Mouse (Mus musculus) limb, embryonic 13.5 days (tissue): ENCODE measurements around the gene Rragd. TPM values are rescaled to one million over a fixed set of nuclear protein-coding genes. Genes with fewer than 3 reads are reported as not detected.
A peak's percentile ranks its signal among the peaks of the same experiment; 100 is the strongest.

Experiments
- ATAC-seq: fragments of 200-750 bp; cut with Nextera tagmentation; 2 replicates; pipeline ENCODE4 v1.8.0; 2017; ENCODE audit warnings: low read depth, moderate number of reproducible peaks, moderate TSS enrichment; ENCODE audit not compliant: low FRiP score
- H3K27ac ChIP-seq: fragments of 300-500 bp; sonication (generic); 2 replicates; pipeline ENCODE4 v1.5.1; 2015; ENCODE audit warnings: inconsistent platforms, mild to moderate bottlenecking, moderate library complexity
- H3K27me3 ChIP-seq: fragments of 300-500 bp; sonication (generic); 2 replicates; pipeline ENCODE4 v1.6.1; 2015; ENCODE audit warnings: mild to moderate bottlenecking, inconsistent platforms
- H3K36me3 ChIP-seq: fragments of 300-500 bp; sonication (generic); 2 replicates; pipeline ENCODE4 v1.6.1; 2015; ENCODE audit warnings: inconsistent platforms, mild to moderate bottlenecking, moderate library complexity
- H3K4me1 ChIP-seq: fragments of 300-500 bp; sonication (generic); 2 replicates; pipeline ENCODE4 v1.6.1; 2015; ENCODE audit warnings: inconsistent platforms
- H3K4me2 ChIP-seq: fragments of 300-500 bp; sonication (generic); replicated peaks from 2 replicates; pipeline ENCODE4 v1.6.1; 2015; ENCODE audit warnings: inconsistent platforms, mild to moderate bottlenecking, moderate library complexity
- H3K4me3 ChIP-seq: fragments of 300-500 bp; sonication (generic); 2 replicates; pipeline ENCODE4 v1.5.1; 2015; ENCODE audit warnings: moderate library complexity, mild to moderate bottlenecking, inconsistent platforms
- H3K9ac ChIP-seq: fragments of 300-500 bp; sonication (generic); 2 replicates; pipeline ENCODE4 v1.6.1; 2015; ENCODE audit warnings: mild to moderate bottlenecking, inconsistent platforms
- H3K9me3 ChIP-seq: fragments of 300-500 bp; sonication (generic); 2 replicates; pipeline ENCODE4 v1.6.1; 2016; ENCODE audit warnings: inconsistent platforms
- WGBS: fragments of 180-500 bp; shearing (Covaris S2); methylation state at CpG from one replicate; pipeline ENCODE4 v1.1.7; 2015; 5-methylcytosine and 5-hydroxymethylcytosine counted together
- polyA plus RNA-seq: library from polyadenylated mRNA; unstranded; fragments of >200 nt; fragmentation: Nextera tagmentation; extraction: Ambion mirVana; gene quantifications from 2 replicates; pipeline ENCODE4 v1.2.1, GENCODE M21; 2015

The Rragd gene
- polyA plus RNA-seq = 16.9 and 18.4 TPM in 2 replicates

GRCm38 (mm10) chr4:32982716-32983175 is at the start of gene Rragd:
Rragd (plus strand) TSS chr4:32983037.
- peaks cover 13% of the 10 kb centered on the region for H3K27me3 ChIP-seq
- under 1% methylated on average over 17 of the region's 18 CpGs for WGBS
- peak within 1 kb of the TSS; percentile 73 for H3K27ac ChIP-seq
- peaks cover 23% of the 10 kb centered on the region for H3K4me1 ChIP-seq
- peak within 1 kb of the TSS; percentile 63 for H3K4me3 ChIP-seq
- H3K4me2 ChIP-seq = peak within 1 kb of the TSS; percentile 99
- peak within 1 kb of the TSS; percentile 78 for H3K9ac ChIP-seq
- H3K9me3 ChIP-seq = no peaks in the 10 kb centered on the region
- H3K36me3 ChIP-seq = no peaks in the 10 kb centered on the region
- ATAC-seq = peak; percentile 62

GRCm38 (mm10) chr4:32936762-32937341 is 46.0 kb upstream of the Rragd start:
- Histone ChIP-seq H3K27me3 (no peaks in the 10 kb centered on the region), H3K4me1 (peaks cover 9% of the 10 kb centered on the region), H3K9ac (no peak overlapping the region), H3K4me3 (no peak overlapping the region), H3K27ac (no peak overlapping the region), H3K36me3 (no peaks in the 10 kb centered on the region), H3K4me2 (0 out of 2 replicates have a peak overlapping the region, but pooled peaks have one; percentile 28), H3K9me3 (no peaks in the 10 kb centered on the region; the same call in 1 of the 2 replicates)
- WGBS = 46% methylated on average over 9 of the region's 9 CpGs
- no peak; the same call in 1 of the 2 replicates for ATAC-seq

- H3K36me3 ChIP-seq = no peaks in the 10 kb centered on the region
- H3K4me1 ChIP-seq = peaks cover 9% of the 10 kb centered on the region
- no peak overlapping the region for H3K27ac ChIP-seq
- H3K9ac ChIP-seq = no peak overlapping the region
- no peak for ATAC-seq
- no peak overlapping the region for H3K4me2 ChIP-seq
- no peaks in the 10 kb centered on the region for H3K9me3 ChIP-seq
- no peaks in the 10 kb centered on the region for H3K27me3 ChIP-seq
- 40% methylated on average over 4 of the region's 4 CpGs for WGBS
- H3K4me3 ChIP-seq = no peak overlapping the region
Observed at GRCm38 (mm10) chr4:32939521-32939920, 43.3 kb upstream of the Rragd start.

GRCm38 (mm10) chr4:32939964-32940363 is 42.9 kb upstream of the Rragd start:
- 37% methylated on average over 5 of the region's 5 CpGs for WGBS

GRCm38 (mm10) chr4:32940984-32941383 is 41.9 kb upstream of the Rragd start:
- WGBS = 71% methylated on average over 4 of the region's 4 CpGs
- Histone ChIP-seq H3K9me3 (no peaks in the 10 kb centered on the region), H3K4me1 (peaks cover 9% of the 10 kb centered on the region), H3K4me3 (no peak overlapping the region), H3K27ac (no peak overlapping the region), H3K36me3 (no peaks in the 10 kb centered on the region), H3K27me3 (no peaks in the 10 kb centered on the region), H3K4me2 (no peak overlapping the region), H3K9ac (no peak overlapping the region)
- ATAC-seq = no peak

More at GRCm38 (mm10) chr4:32939964-32940363, 42.9 kb upstream of the Rragd start:
- Histone ChIP-seq H3K4me3 (no peak overlapping the region), H3K9me3 (no peaks in the 10 kb centered on the region), H3K27me3 (no peaks in the 10 kb centered on the region), H3K27ac (no peak overlapping the region), H3K36me3 (no peaks in the 10 kb centered on the region), H3K4me1 (peaks cover 9% of the 10 kb centered on the region), H3K9ac (no peak overlapping the region), H3K4me2 (no peak overlapping the region)
- ATAC-seq = no peak

- Histone ChIP-seq H3K4me2 (no peak overlapping the region), H3K9me3 (no peaks in the 10 kb centered on the region), H3K27ac (no peak overlapping the region), H3K9ac (no peak overlapping the region; the same call in 1 of the 2 replicates), H3K4me1 (peaks cover 14% of the 10 kb centered on the region), H3K4me3 (no peak overlapping the region), H3K36me3 (no peaks in the 10 kb centered on the region), H3K27me3 (peaks cover 12% of the 10 kb centered on the region; the same call in 1 of the 2 replicates)
- no peak for ATAC-seq
- WGBS = 29% methylated on average over 4 of the region's 4 CpGs
Observed at GRCm38 (mm10) chr4:32947631-32948030, 35.2 kb upstream of the Rragd start.

GRCm38 (mm10) chr4:32948696-32949095 is 34.1 kb upstream of the Rragd start:
- WGBS = 54% methylated on average over 10 of the region's 10 CpGs
- H3K36me3 ChIP-seq = no peaks in the 10 kb centered on the region
- peaks cover 15% of the 10 kb centered on the region; the same call in 1 of the 2 replicates for H3K27me3 ChIP-seq
- no peak overlapping the region for H3K27ac ChIP-seq
- no peak overlapping the region for H3K4me3 ChIP-seq
- no peak overlapping the region for H3K9ac ChIP-seq
- no peaks in the 10 kb centered on the region for H3K9me3 ChIP-seq
- ATAC-seq = no peak
- peaks cover 15% of the 10 kb centered on the region for H3K4me1 ChIP-seq
- H3K4me2 ChIP-seq = peak overlapping the region; percentile 25; the same call in 1 of the 2 replicates

- Histone ChIP-seq H3K27ac (no peak within 1 kb of the TSS), H3K4me2 (peak within 1 kb of the TSS; percentile 92), H3K4me1 (peaks cover 15% of the 10 kb centered on the region), H3K9me3 (no peaks in the 10 kb centered on the region), H3K4me3 (peak within 1 kb of the TSS; percentile 71), H3K9ac (peak within 1 kb of the TSS; percentile 77), H3K27me3 (peaks cover 15% of the 10 kb centered on the region; the same call in 1 of the 2 replicates), H3K36me3 (no peaks in the 10 kb centered on the region)
- under 1% methylated on average over 59 of the region's 66 CpGs for WGBS
- ATAC-seq = peak; percentile 87
Observed at GRCm38 (mm10) chr4:32950356-32951034, 32.3 kb upstream of the Rragd start, which contains the start of gene Ankrd6. Ankrd6 (minus strand) TSS chr4:32950841.

- peaks cover 15% of the 10 kb centered on the region for H3K4me1 ChIP-seq
- no peaks in the 10 kb centered on the region for H3K36me3 ChIP-seq
- no peak overlapping the region for H3K27ac ChIP-seq
- H3K4me2 ChIP-seq = peak overlapping the region; percentile 92
- peak overlapping the region; percentile 71 for H3K4me3 ChIP-seq
- ATAC-seq = peak; percentile 49; the same call in 1 of the 2 replicates
- H3K9ac ChIP-seq = peak overlapping the region; percentile 77
- WGBS = 6% methylated on average over 34 of the region's 34 CpGs
- H3K27me3 ChIP-seq = peaks cover 15% of the 10 kb centered on the region; the same call in 1 of the 2 replicates
- no peaks in the 10 kb centered on the region for H3K9me3 ChIP-seq
Observed at GRCm38 (mm10) chr4:32951035-32951940, 31.5 kb upstream of the Rragd start.

GRCm38 (mm10) chr4:32952681-32953080 is 30.2 kb upstream of the Rragd start:
- 5% methylated on average over 7 of the region's 7 CpGs for WGBS
- no peaks in the 10 kb centered on the region for H3K9me3 ChIP-seq
- no peaks in the 10 kb centered on the region for H3K36me3 ChIP-seq
- H3K27ac ChIP-seq = no peak overlapping the region
- peaks cover 13% of the 10 kb centered on the region for H3K4me1 ChIP-seq
- H3K4me3 ChIP-seq = peak overlapping the region; percentile 71
- peak overlapping the region; percentile 92 for H3K4me2 ChIP-seq
- peaks cover 15% of the 10 kb centered on the region; the same call in 1 of the 2 replicates for H3K27me3 ChIP-seq
- no peak for ATAC-seq
- H3K9ac ChIP-seq = no peak overlapping the region

GRCm38 (mm10) chr4:32956423-32956822 is 26.4 kb upstream of the Rragd start:
- Histone ChIP-seq H3K4me2 (no peak overlapping the region), H3K4me1 (peaks cover 6% of the 10 kb centered on the region), H3K9ac (no peak overlapping the region), H3K27ac (no peak overlapping the region), H3K4me3 (no peak overlapping the region), H3K9me3 (no peaks in the 10 kb centered on the region), H3K27me3 (peaks cover 9% of the 10 kb centered on the region; the same call in 1 of the 2 replicates), H3K36me3 (no peaks in the 10 kb centered on the region)
- WGBS = 42% methylated on average over 2 of the region's 2 CpGs
- no peak for ATAC-seq
